Mouse (Mus musculus) heart, postnatal 0 days (tissue): ENCODE measurements around the gene Bcl11b.

Experiments used
- CTCF ChIP-seq: IDR thresholded peaks from 2 replicates; pipeline ENCODE4 v1.5.1; 2016; ENCODE audit warnings: antibody characterized with exemption, control low read depth, low read depth
- EP300 ChIP-seq: IDR thresholded peaks from 2 replicates; pipeline ENCODE4 v1.6.1; 2016; ENCODE audit warnings: antibody characterized with exemption, low read depth

GRCm38 (mm10) chr12:107952318-107952724 lies 51.1 kb downstream of the Bcl11b start:
- TF ChIP-seq CTCF (no peak), EP300 (no peak)
